Mouse (Mus musculus): ENCODE data around the gene Tbc1d9b. TPM values are rescaled to one million over a fixed set of nuclear protein-coding genes. Genes with fewer than 3 reads are reported as not detected.
A peak's percentile ranks its signal among the peaks of the same experiment; 100 is the strongest.

The Tbc1d9b gene
- total and polyA plus RNA-seq, 3 experiments: 30.9 to 44.0 (median 41.4) TPM

DNA sequence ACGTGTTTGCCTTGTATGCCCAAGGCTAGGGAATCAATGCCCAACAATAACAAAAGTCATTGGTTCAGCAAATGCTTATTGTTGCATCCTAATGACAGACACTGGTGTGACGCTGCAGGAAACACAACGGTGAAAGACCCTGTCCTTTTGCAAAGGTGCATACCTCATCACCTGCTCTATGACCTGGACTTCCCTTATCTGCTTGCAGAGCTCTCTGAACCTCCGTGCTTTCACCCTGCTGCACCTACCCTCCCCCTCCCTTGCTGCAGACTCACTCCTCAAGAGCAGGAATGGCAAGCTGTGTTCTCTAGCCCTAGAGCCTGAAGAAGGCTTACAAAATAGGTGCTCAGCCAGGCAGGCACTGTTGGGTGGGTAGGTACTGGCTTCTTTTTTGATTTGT is 63.6 kb downstream of the Tbc1d9b start:
- no peaks in the 10 kb centered on the region for H3K79me2 ChIP-seq (replicated peaks; ENCODE audit: control insufficient read depth, insufficient read depth, low read length)
- H3K4me3 ChIP-seq: no peak overlapping the region
- H3K27ac ChIP-seq: no peak overlapping the region
- intact Hi-C loops (cut with DNase I): no loop called here
- no peak for DNase-seq
- TF ChIP-seq EP300 (IDR thresholded peaks at IDR 0.05; ENCODE audit: insufficient read depth, low read depth, low read length) (no peak), CTCF (IDR thresholded peaks at IDR 0.05) (no peak), POLR2A (IDR thresholded peaks at IDR 0.05; ENCODE audit: insufficient read depth, low read depth, low read length) (no peak)
- WGBS: 72% methylated on average over 4 of the region's 4 CpGs
- H3K36me3 ChIP-seq (ENCODE audit: control insufficient read depth, insufficient read depth, low read length): no peaks in the 10 kb centered on the region
- no peak overlapping the region for H3K9ac ChIP-seq (ENCODE audit: low read depth, low read length)
- H3K27me3 ChIP-seq (ENCODE audit: control insufficient read depth, insufficient read depth, low read length): no peaks in the 10 kb centered on the region
- no peaks in the 10 kb centered on the region for H3K4me1 ChIP-seq (ENCODE audit: control insufficient read depth, insufficient read depth, low read length)

DNA sequence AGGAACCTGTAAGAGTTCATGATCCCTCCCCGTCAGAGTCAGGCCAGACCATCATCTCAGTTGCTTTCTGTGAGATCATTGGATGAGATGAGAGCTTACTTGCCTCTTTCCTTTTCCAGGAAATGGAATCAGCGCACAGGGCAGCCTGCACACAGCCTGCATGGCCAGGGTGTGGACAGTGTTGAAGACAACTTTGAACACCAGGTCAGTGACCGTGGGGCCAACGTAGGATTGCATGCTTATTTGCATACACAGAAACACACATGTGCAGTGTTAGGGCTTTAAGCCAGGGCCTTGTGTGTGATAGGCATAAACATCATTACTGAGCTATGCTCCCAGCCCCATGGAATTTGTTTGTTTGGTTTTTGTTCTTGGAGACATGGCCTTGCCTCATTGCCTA is 66.3 kb downstream of the Tbc1d9b start:
- 82% methylated on average over 4 of the region's 4 CpGs for WGBS
- Histone ChIP-seq H3K4me1 (ENCODE audit: control insufficient read depth, insufficient read depth, low read length) (no peaks in the 10 kb centered on the region), H3K9ac (ENCODE audit: low read depth, low read length) (no peak overlapping the region), H3K36me3 (ENCODE audit: control insufficient read depth, insufficient read depth, low read length) (no peaks in the 10 kb centered on the region; the same call in 1 of the 2 replicates), H3K27ac (no peak overlapping the region), H3K4me3 (no peak overlapping the region), H3K27me3 (ENCODE audit: control insufficient read depth, insufficient read depth, low read length) (no peaks in the 10 kb centered on the region), H3K79me2 (replicated peaks; ENCODE audit: control insufficient read depth, insufficient read depth, low read length) (no peaks in the 10 kb centered on the region)
- intact Hi-C loops (cut with DNase I): no loop called here
- DNase-seq: no peak
- TF ChIP-seq POLR2A (IDR thresholded peaks at IDR 0.05; ENCODE audit: insufficient read depth, low read depth, low read length) (no peak; the same call in 1 of the 2 replicates), CTCF (IDR thresholded peaks at IDR 0.05) (no peak), EP300 (IDR thresholded peaks at IDR 0.05; ENCODE audit: insufficient read depth, low read depth, low read length) (no peak)

DNA sequence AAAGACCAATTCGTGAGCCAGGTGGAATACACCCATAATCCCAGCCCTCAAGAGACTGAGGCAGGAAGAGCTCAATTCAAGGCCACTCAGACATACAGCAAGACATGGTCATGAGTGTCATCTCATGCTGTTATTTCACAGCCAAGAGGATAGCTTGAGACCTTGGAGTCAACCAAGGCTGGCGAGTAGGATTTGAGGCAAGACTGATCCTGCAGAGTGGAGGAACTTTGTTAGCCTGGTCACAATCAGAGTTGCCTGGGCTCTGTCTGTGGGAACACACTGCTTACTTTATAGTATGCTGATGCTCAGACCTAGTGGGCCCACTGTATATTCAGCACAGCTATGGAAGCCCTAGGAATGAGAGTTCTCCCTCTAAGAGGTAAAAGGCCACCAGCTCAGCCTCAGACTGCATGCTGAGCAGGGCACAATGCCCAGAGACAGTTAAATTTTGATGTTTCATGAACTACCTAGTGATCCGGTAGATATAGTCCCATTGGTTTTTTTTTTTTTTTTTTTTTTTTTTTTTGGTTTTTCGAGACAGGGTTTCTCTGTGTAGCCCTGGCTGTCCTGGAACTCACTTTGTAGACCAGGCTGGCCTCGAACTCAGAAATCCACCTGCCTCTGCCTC is 67.1 kb downstream of the Tbc1d9b start:
- no peak for DNase-seq
- TF ChIP-seq POLR2A (IDR thresholded peaks at IDR 0.05; ENCODE audit: insufficient read depth, low read depth, low read length) (no peak), EP300 (IDR thresholded peaks at IDR 0.05; ENCODE audit: insufficient read depth, low read depth, low read length) (no peak), CTCF (IDR thresholded peaks at IDR 0.05) (no peak)
- Histone ChIP-seq H3K79me2 (replicated peaks; ENCODE audit: control insufficient read depth, insufficient read depth, low read length) (no peaks in the 10 kb centered on the region), H3K27ac (no peak overlapping the region), H3K4me1 (ENCODE audit: control insufficient read depth, insufficient read depth, low read length) (no peaks in the 10 kb centered on the region), H3K9ac (ENCODE audit: low read depth, low read length) (no peak overlapping the region), H3K36me3 (ENCODE audit: control insufficient read depth, insufficient read depth, low read length) (no peaks in the 10 kb centered on the region; the same call in 1 of the 2 replicates), H3K4me3 (no peak overlapping the region), H3K27me3 (ENCODE audit: control insufficient read depth, insufficient read depth, low read length) (no peaks in the 10 kb centered on the region)
- intact Hi-C loops (cut with DNase I): no loop called here
- 71% methylated on average over 4 of the region's 5 CpGs for WGBS

DNA sequence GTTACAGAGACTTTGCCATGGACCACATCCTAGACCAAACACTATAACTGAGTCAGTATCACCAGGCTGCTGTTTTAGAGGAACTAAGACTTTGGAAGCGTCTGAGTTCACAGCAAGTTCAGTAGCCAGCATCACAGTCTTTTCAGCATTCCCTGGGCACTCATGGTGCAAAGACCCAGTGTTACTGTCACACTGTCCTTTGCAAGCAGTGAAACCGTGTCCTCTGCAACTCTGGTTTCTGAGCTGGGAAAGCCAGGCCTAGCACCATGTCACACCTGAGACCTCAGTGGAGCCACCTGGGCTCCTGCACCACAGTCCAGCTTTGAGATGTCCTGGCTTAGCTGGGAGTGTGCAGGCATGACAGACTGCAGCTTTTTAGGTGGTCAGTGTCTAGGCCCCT is 67.7 kb downstream of the Tbc1d9b start:
- no peaks in the 10 kb centered on the region; the same call in 1 of the 2 replicates for H3K36me3 ChIP-seq (ENCODE audit: control insufficient read depth, insufficient read depth, low read length)
- 85% methylated on average over 2 of the region's 2 CpGs for WGBS

DNA sequence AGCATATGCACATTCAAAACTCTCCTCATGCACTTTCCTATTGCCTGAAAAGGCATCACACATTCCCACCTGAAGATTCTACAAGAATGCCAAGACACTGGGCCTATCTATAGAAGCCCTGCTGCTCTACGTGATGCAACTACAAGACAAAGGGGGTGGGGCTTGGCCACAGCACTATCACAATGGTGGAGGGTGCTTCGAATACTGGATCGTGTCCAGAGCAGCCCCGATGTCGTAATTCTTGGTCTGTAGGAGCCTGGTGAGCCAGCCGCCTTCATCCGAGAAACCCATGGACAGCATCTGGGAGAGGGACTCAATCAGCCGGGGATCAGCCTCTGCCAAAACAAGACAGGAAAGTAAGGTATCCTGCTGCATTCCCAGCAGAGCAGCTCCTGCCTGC is 69.4 kb downstream of the Tbc1d9b start:
- 28% methylated on average over 8 of the region's 8 CpGs for WGBS
- Histone ChIP-seq H3K27ac (no peak overlapping the region), H3K4me1 (ENCODE audit: control insufficient read depth, insufficient read depth, low read length) (no peaks in the 10 kb centered on the region; the same call in 1 of the 2 replicates), H3K79me2 (replicated peaks; ENCODE audit: control insufficient read depth, insufficient read depth, low read length) (no peaks in the 10 kb centered on the region), H3K36me3 (ENCODE audit: control insufficient read depth, insufficient read depth, low read length) (peaks cover 10% of the 10 kb centered on the region), H3K9ac (ENCODE audit: low read depth, low read length) (no peak overlapping the region), H3K4me3 (no peak overlapping the region), H3K27me3 (ENCODE audit: control insufficient read depth, insufficient read depth, low read length) (no peaks in the 10 kb centered on the region)
- intact Hi-C loops (cut with DNase I): no loop called here
- TF ChIP-seq POLR2A (IDR thresholded peaks at IDR 0.05; ENCODE audit: insufficient read depth, low read depth, low read length) (no peak), EP300 (IDR thresholded peaks at IDR 0.05; ENCODE audit: insufficient read depth, low read depth, low read length) (no peak), CTCF (IDR thresholded peaks at IDR 0.05) (no peak)
- no peak for DNase-seq

More for the DNA sequence above, 67.7 kb downstream of the Tbc1d9b start:
- no peak for DNase-seq
- Histone ChIP-seq H3K4me1 (ENCODE audit: control insufficient read depth, insufficient read depth, low read length) (no peaks in the 10 kb centered on the region), H3K4me3 (no peak overlapping the region), H3K27me3 (ENCODE audit: control insufficient read depth, insufficient read depth, low read length) (no peaks in the 10 kb centered on the region), H3K79me2 (replicated peaks; ENCODE audit: control insufficient read depth, insufficient read depth, low read length) (no peaks in the 10 kb centered on the region), H3K27ac (no peak overlapping the region), H3K9ac (ENCODE audit: low read depth, low read length) (no peak overlapping the region)
- TF ChIP-seq EP300 (IDR thresholded peaks at IDR 0.05; ENCODE audit: insufficient read depth, low read depth, low read length) (no peak), POLR2A (IDR thresholded peaks at IDR 0.05; ENCODE audit: insufficient read depth, low read depth, low read length) (0 out of 2 replicates have a peak, but pooled peaks have one; percentile 31)
- intact Hi-C loops (cut with DNase I): no loop called here

DNA sequence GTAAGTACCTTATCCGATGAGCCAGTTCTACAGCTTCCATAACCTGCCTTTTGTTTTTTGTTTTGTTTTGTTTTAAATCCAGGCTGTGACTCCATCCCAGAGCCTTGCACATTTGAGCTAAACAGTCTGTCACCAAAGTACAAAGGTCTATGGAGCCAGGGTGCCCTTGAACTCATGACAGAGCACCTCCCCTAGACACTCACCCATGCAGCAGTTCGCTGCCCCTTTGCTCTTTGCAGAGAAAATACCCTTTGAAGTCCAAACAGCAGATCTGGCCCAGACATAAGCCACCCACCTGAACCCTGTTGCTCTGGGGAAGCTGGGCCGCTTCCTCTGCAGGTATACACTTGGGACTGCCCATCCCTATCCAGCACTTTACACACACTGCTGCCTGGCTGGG is 70.4 kb downstream of the Tbc1d9b start:
- Histone ChIP-seq H3K27me3 (ENCODE audit: control insufficient read depth, insufficient read depth, low read length) (no peaks in the 10 kb centered on the region), H3K27ac (no peak overlapping the region), H3K79me2 (replicated peaks; ENCODE audit: control insufficient read depth, insufficient read depth, low read length) (no peaks in the 10 kb centered on the region), H3K9ac (ENCODE audit: low read depth, low read length) (no peak overlapping the region), H3K4me3 (no peak overlapping the region), H3K36me3 (ENCODE audit: control insufficient read depth, insufficient read depth, low read length) (peaks cover 19% of the 10 kb centered on the region), H3K4me1 (ENCODE audit: control insufficient read depth, insufficient read depth, low read length) (peaks cover 3% of the 10 kb centered on the region)
- no peak for DNase-seq
- intact Hi-C loops (cut with DNase I): no loop called here
- 94% methylated on average over 3 of the region's 3 CpGs for WGBS
- TF ChIP-seq POLR2A (IDR thresholded peaks at IDR 0.05; ENCODE audit: insufficient read depth, low read depth, low read length) (no peak), EP300 (IDR thresholded peaks at IDR 0.05; ENCODE audit: insufficient read depth, low read depth, low read length) (no peak), CTCF (IDR thresholded peaks at IDR 0.05) (no peak)

Measured in heart, adult 2 months (tissue).